Mouse (Mus musculus): ENCODE results near the gene Hbq1b. TPM values are rescaled to one million over a fixed set of nuclear protein-coding genes. Genes with fewer than 3 reads are reported as not detected.

Gene Hbq1b
- polyA plus RNA-seq, 1 experiment, result 1.9 TPM

- no peak for TF ChIP-seq CTCF (IDR thresholded peaks at IDR 0.05; ENCODE audit: extremely low read depth, insufficient read depth, low read length)
- TF ChIP-seq POLR2A (IDR thresholded peaks at IDR 0.05; ENCODE audit: extremely low read depth, insufficient read depth, low read length), result no peak
- H3K27ac ChIP-seq (ENCODE audit: insufficient read depth, low read length), result no peak overlapping the region
- no peak overlapping the region for H3K4me3 ChIP-seq (ENCODE audit: insufficient read depth, low read length)
- H3K4me1 ChIP-seq (ENCODE audit: control insufficient read depth, insufficient read depth, low read length), result no peaks in the 10 kb centered on the region
Observed at GRCm38 (mm10) chr11:32309928-32310327, 23.2 kb downstream of the Hbq1b start.

GRCm38 (mm10) chr11:32316009-32316408, 29.2 kb downstream of the Hbq1b start:
- Histone ChIP-seq H3K4me3 (ENCODE audit: insufficient read depth, low read length) (no peak overlapping the region), H3K4me1 (ENCODE audit: control insufficient read depth, insufficient read depth, low read length) (no peaks in the 10 kb centered on the region), H3K27ac (ENCODE audit: insufficient read depth, low read length) (no peak overlapping the region)
- no peak for TF ChIP-seq POLR2A (IDR thresholded peaks at IDR 0.05; ENCODE audit: extremely low read depth, insufficient read depth, low read length)
- no peak for TF ChIP-seq CTCF (IDR thresholded peaks at IDR 0.05; ENCODE audit: extremely low read depth, insufficient read depth, low read length)

GRCm38 (mm10) chr11:32320507-32321195, 33.9 kb downstream of the Hbq1b start:
- TF ChIP-seq CTCF (IDR thresholded peaks at IDR 0.05; ENCODE audit: extremely low read depth, insufficient read depth, low read length) (no peak), POLR2A (IDR thresholded peaks at IDR 0.05; ENCODE audit: extremely low read depth, insufficient read depth, low read length) (no peak)

GRCm38 (mm10) chr11:32321196-32321565, 34.4 kb downstream of the Hbq1b start:
- H3K4me1 ChIP-seq (ENCODE audit: control insufficient read depth, insufficient read depth, low read length), result no peaks in the 10 kb centered on the region
- H3K4me3 ChIP-seq (ENCODE audit: insufficient read depth, low read length), result no peak overlapping the region
- TF ChIP-seq POLR2A (IDR thresholded peaks at IDR 0.05; ENCODE audit: extremely low read depth, insufficient read depth, low read length), result no peak
- peak; percentile 81 for TF ChIP-seq CTCF (IDR thresholded peaks at IDR 0.05; ENCODE audit: extremely low read depth, insufficient read depth, low read length)
- H3K27ac ChIP-seq (ENCODE audit: insufficient read depth, low read length), result no peak overlapping the region

More at GRCm38 (mm10) chr11:32320507-32321195, 33.9 kb downstream of the Hbq1b start:
- Histone ChIP-seq H3K4me3 (ENCODE audit: insufficient read depth, low read length) (no peak overlapping the region), H3K4me1 (ENCODE audit: control insufficient read depth, insufficient read depth, low read length) (no peaks in the 10 kb centered on the region), H3K27ac (ENCODE audit: insufficient read depth, low read length) (no peak overlapping the region)

GRCm38 (mm10) chr11:32324609-32325008, 37.8 kb downstream of the Hbq1b start:
- no peak overlapping the region for H3K27ac ChIP-seq (ENCODE audit: insufficient read depth, low read length)
- TF ChIP-seq POLR2A (IDR thresholded peaks at IDR 0.05; ENCODE audit: extremely low read depth, insufficient read depth, low read length) (no peak), CTCF (IDR thresholded peaks at IDR 0.05; ENCODE audit: extremely low read depth, insufficient read depth, low read length) (peak; percentile 88)
- H3K4me1 ChIP-seq (ENCODE audit: control insufficient read depth, insufficient read depth, low read length), result no peaks in the 10 kb centered on the region
- no peak overlapping the region for H3K4me3 ChIP-seq (ENCODE audit: insufficient read depth, low read length)

GRCm38 (mm10) chr11:32331075-32331474, 44.3 kb downstream of the Hbq1b start:
- no peak overlapping the region for H3K4me3 ChIP-seq (ENCODE audit: insufficient read depth, low read length)
- H3K4me1 ChIP-seq (ENCODE audit: control insufficient read depth, insufficient read depth, low read length), result no peaks in the 10 kb centered on the region; the same call in 1 of the 2 replicates
- no peak overlapping the region for H3K27ac ChIP-seq (ENCODE audit: insufficient read depth, low read length)
- TF ChIP-seq POLR2A (IDR thresholded peaks at IDR 0.05; ENCODE audit: extremely low read depth, insufficient read depth, low read length), result no peak
- no peak for TF ChIP-seq CTCF (IDR thresholded peaks at IDR 0.05; ENCODE audit: extremely low read depth, insufficient read depth, low read length)

- TF ChIP-seq POLR2A (IDR thresholded peaks at IDR 0.05; ENCODE audit: extremely low read depth, insufficient read depth, low read length) (no peak), CTCF (IDR thresholded peaks at IDR 0.05; ENCODE audit: extremely low read depth, insufficient read depth, low read length) (no peak)
Observed at GRCm38 (mm10) chr11:32331861-32332260, 45.1 kb downstream of the Hbq1b start.

GRCm38 (mm10) chr11:32333235-32333634, 46.5 kb downstream of the Hbq1b start:
- H3K4me3 ChIP-seq (ENCODE audit: insufficient read depth, low read length), result no peak overlapping the region
- H3K4me1 ChIP-seq (ENCODE audit: control insufficient read depth, insufficient read depth, low read length), result no peaks in the 10 kb centered on the region; the same call in 1 of the 2 replicates
- no peak overlapping the region for H3K27ac ChIP-seq (ENCODE audit: insufficient read depth, low read length)
- TF ChIP-seq POLR2A (IDR thresholded peaks at IDR 0.05; ENCODE audit: extremely low read depth, insufficient read depth, low read length), result no peak
- no peak for TF ChIP-seq CTCF (IDR thresholded peaks at IDR 0.05; ENCODE audit: extremely low read depth, insufficient read depth, low read length)

More at GRCm38 (mm10) chr11:32331861-32332260, 45.1 kb downstream of the Hbq1b start:
- Histone ChIP-seq H3K4me1 (ENCODE audit: control insufficient read depth, insufficient read depth, low read length) (no peaks in the 10 kb centered on the region; the same call in 1 of the 2 replicates), H3K27ac (ENCODE audit: insufficient read depth, low read length) (no peak overlapping the region), H3K4me3 (ENCODE audit: insufficient read depth, low read length) (no peak overlapping the region)

- H3K27ac ChIP-seq (ENCODE audit: insufficient read depth, low read length), result no peak overlapping the region
- no peak for TF ChIP-seq POLR2A (IDR thresholded peaks at IDR 0.05; ENCODE audit: extremely low read depth, insufficient read depth, low read length)
- TF ChIP-seq CTCF (IDR thresholded peaks at IDR 0.05; ENCODE audit: extremely low read depth, insufficient read depth, low read length), result no peak
- no peak overlapping the region for H3K4me3 ChIP-seq (ENCODE audit: insufficient read depth, low read length)
- H3K4me1 ChIP-seq (ENCODE audit: control insufficient read depth, insufficient read depth, low read length), result no peaks in the 10 kb centered on the region; the same call in 1 of the 2 replicates
Observed at GRCm38 (mm10) chr11:32336435-32336907, 49.7 kb downstream of the Hbq1b start.

Other genes with a start within 250 kb of the Hbq1b start
- gene Il9r, start 86.7 kb upstream of the Hbq1b start, polyA plus RNA-seq (2012; rRNA removed), result 0.06 and 0.15 TPM in 2 replicates
- 51.8 and 57.0 TPM in 2 replicates for gene Snrnp25, start 81.5 kb upstream of the Hbq1b start, polyA plus RNA-seq (2012; rRNA removed)
- 25.6 and 26.9 TPM in 2 replicates for gene Rhbdf1, start 64.7 kb upstream of the Hbq1b start, polyA plus RNA-seq (2012; rRNA removed)
- gene Mpg, start 60.5 kb upstream of the Hbq1b start, polyA plus RNA-seq (2012; rRNA removed), result 14.2 and 15.4 TPM in 2 replicates
- 78.7 and 80.9 TPM in 2 replicates for gene Nprl3, start 19.3 kb upstream of the Hbq1b start, polyA plus RNA-seq (2012; rRNA removed)
- gene Hba-x, start 10.6 kb upstream of the Hbq1b start, polyA plus RNA-seq (2012; rRNA removed), result 0.15 and 0.21 TPM in 2 replicates
- gene Hba-a1, start 3.5 kb upstream of the Hbq1b start, polyA plus RNA-seq (2012; rRNA removed), result 139 and 197 TPM in 2 replicates
- gene Hba-a2, start 9.5 kb downstream of the Hbq1b start, polyA plus RNA-seq (2012; rRNA removed), result 389 and 531 TPM in 2 replicates
- 3.0 and 3.5 TPM in 2 replicates for gene Hbq1a, start 13.1 kb downstream of the Hbq1b start, polyA plus RNA-seq (2012; rRNA removed)
- 8.6 and 8.7 TPM in 2 replicates for gene Sh3pxd2b, start 60.9 kb downstream of the Hbq1b start, polyA plus RNA-seq (2012; rRNA removed)
- 30.9 and 31.8 TPM in 2 replicates for gene Ubtd2, start 168.4 kb downstream of the Hbq1b start, polyA plus RNA-seq (2012; rRNA removed)
- 0.31 and 0.68 TPM in 2 replicates for gene Efcab9, start 245.1 kb downstream of the Hbq1b start, polyA plus RNA-seq (2012; rRNA removed)
- gene Stk10, start 246.3 kb downstream of the Hbq1b start, polyA plus RNA-seq (2012; rRNA removed), result 5.7 and 6.1 TPM in 2 replicates